Mouse (Mus musculus) heart, postnatal 4 days (tissue): ENCODE measurements around the gene Dpp4. TPM values are rescaled to one million over a fixed set of nuclear protein-coding genes. Genes with fewer than 3 reads are reported as not detected.

Experiments used
- DNase-seq: peaks from one replicate; pipeline ENCODE4 v3.0.0; 2021
- total RNA-seq, 2 experiments: library from RNA; stranded (reverse); gene quantifications; 2 replicates each; pipeline ENCODE4 v1.2.3; 2021

The Dpp4 gene
- total RNA-seq, 2 experiments from 2014 or later = 8.2 to 10.6 TPM

DNA sequence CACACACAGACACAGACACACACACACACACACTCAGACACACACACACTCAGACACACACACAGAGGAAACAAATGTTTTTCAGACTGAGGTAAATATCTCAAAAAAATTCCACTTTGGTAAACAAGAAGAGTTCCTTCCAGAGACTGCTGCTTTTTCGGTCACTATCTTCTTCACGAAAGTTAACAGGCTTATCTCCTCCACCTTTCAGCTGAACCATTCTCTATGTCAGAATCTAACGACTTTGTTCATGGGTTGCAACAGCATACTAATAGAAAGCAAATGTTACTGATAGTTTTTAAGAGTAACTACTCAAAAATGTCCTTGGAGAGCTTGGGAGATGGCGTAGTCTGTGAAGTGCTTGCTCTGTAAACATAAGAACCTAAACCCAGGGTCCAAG, 124.5 kb downstream of the Dpp4 start:
- DNase-seq = no peak

DNA sequence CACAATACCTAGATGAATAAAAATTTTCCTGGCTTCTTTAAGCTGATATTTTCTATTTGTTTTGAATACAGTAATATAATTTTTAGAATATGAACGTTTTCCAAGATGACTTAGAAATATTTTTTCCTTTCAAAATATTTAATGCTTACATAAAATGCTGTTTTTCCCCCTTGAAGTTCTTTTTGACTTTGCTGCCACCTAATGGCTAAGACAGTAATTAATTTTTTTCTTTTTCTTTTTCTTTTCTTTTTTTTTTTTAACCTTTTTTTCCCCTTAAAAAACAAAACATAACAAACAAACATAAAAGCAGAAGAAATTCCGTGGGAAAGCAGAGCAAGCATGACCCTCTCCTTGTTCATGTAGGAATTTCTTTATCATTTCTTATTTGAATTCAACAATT, 126.2 kb downstream of the Dpp4 start:
- no peak for DNase-seq

DNA sequence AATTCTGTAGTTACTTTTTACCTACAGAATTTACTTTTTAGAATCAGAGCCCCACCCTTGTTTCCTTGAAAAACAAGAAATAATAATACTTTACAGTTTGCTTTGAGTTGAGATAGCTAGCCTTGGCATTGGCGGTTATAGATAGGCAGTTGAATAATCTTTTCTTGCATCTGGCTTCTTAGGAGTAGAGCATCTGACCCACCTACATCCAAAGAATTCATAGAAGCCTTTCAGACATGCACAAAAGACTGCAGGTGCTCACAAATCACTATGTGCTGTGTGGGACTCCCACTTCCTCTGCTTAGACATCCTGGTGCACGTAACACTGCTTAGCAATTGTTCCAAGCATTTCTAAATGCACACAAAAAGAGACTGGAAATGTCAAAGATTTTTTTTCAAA, 127.0 kb downstream of the Dpp4 start:
- DNase-seq = no peak

Other genes starting within 250 kb of the Dpp4 start
- gene Gcg, start 71.4 kb upstream of the Dpp4 start, total RNA-seq = not detected
- gene Fap, start 161.8 kb upstream of the Dpp4 start, total RNA-seq = 1 to 10 TPM; 8.1 to 8.2 TPM
- 1 to 10 TPM; 3.2 to 4.3 TPM for gene Ifih1, start 234.0 kb upstream of the Dpp4 start, total RNA-seq